Mouse (Mus musculus) CD4-positive, CD25-positive, alpha-beta regulatory T cell, adult 9 weeks (primary cell): ENCODE results near the gene Nme9. TPM values are rescaled to one million over a fixed set of nuclear protein-coding genes. Genes with fewer than 3 reads are reported as not detected.

Experiments
- polyA plus RNA-seq: library from polyadenylated mRNA; unstranded; fragments of 100-300 nt; shearing (Covaris generic); gene quantifications from one replicate; pipeline ENCODE4 v1.2.1, GENCODE M21; 2017

The Nme9 gene
- not detected for polyA plus RNA-seq

DNA sequence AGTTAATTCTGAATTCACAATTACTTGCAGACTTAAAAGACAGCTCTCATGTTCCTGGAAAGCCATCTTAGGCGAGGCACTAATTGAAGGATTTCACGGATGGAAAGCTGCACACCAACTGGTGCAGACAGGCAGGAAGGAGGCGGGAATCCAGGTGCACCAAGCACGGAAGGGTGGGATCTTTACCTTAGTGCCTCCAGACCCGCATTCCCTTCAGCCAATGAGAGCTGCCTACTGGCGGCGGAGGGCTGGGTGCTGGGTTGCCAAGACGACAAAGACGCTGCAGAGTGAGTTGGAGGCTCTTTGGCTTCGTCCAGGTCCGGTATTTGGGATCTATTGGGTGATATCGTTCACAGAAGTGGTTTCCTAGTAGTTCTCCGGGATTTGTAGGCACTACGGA is at the start of gene Nme9:
Gene Nme9, plus strand, starts transcription at position 315 of the 400 bp plus-strand sequence.

GRCm38 (mm10) chr9:99437031-99437764 is 14.1 kb upstream of the Nme9 start, which contains the start of gene Mras:
TSS of gene Mras (minus strand) at chr9:99437381.

Other genes with a start within 250 kb of the Nme9 start
- gene Faiml, start 214.2 kb upstream of the Nme9 start, polyA plus RNA-seq = not detected
- 22.2 TPM for gene Cep70, start 208.1 kb upstream of the Nme9 start, polyA plus RNA-seq
- gene Esyt3, start 92.9 kb upstream of the Nme9 start, polyA plus RNA-seq = not detected
- gene Mras, start 14.1 kb upstream of the Nme9 start, polyA plus RNA-seq = not detected
- 41.5 TPM for gene Armc8, start 117.4 kb downstream of the Nme9 start, polyA plus RNA-seq
- 19.9 TPM for gene Dbr1, start 124.3 kb downstream of the Nme9 start, polyA plus RNA-seq
- not detected for gene A4gnt, start 161.0 kb downstream of the Nme9 start, polyA plus RNA-seq
- not detected for gene Dzip1l, start 178.0 kb downstream of the Nme9 start, polyA plus RNA-seq